Mouse (Mus musculus): ENCODE measurements around the gene Slc29a2.

GRCm38 (mm10) chr19:5065104-5065503, 41.4 kb downstream of the Slc29a2 start:
- no peak for TF ChIP-seq CTCF (IDR thresholded peaks at IDR 0.05; ENCODE audit: insufficient read depth, low read depth, low read length)
- TF ChIP-seq POLR2A (IDR thresholded peaks at IDR 0.05; ENCODE audit: insufficient read depth, low read depth, low read length), result no peak
